Mouse (Mus musculus) liver, adult (tissue): ENCODE measurements around the gene Wfdc1.

Source experiments
- GATA4 ChIP-seq: IDR thresholded peaks from 2 replicates; pipeline ENCODE4 v1.6.1; 2014; ENCODE audit warnings: mild to moderate bottlenecking, low read length; ENCODE audit not compliant: insufficient replicate concordance

The Wfdc1 gene

GRCm38 (mm10) chr8:119666219-119666951 lies at the start of gene Wfdc1:
Gene Wfdc1, plus strand, starts transcription at chr8:119666365.
- no peak for TF ChIP-seq GATA4

GRCm38 (mm10) chr8:119616811-119617210 lies 49.4 kb upstream of the Wfdc1 start:
- no peak for TF ChIP-seq GATA4

- TF ChIP-seq GATA4: no peak
Observed at GRCm38 (mm10) chr8:119617586-119617985, 48.6 kb upstream of the Wfdc1 start.

- TF ChIP-seq GATA4: no peak
Observed at GRCm38 (mm10) chr8:119618887-119619286, 47.3 kb upstream of the Wfdc1 start.

- no peak for TF ChIP-seq GATA4
Observed at GRCm38 (mm10) chr8:119620116-119620840, 45.9 kb upstream of the Wfdc1 start.

- TF ChIP-seq GATA4: no peak
Observed at GRCm38 (mm10) chr8:119620848-119621465, 45.2 kb upstream of the Wfdc1 start.

GRCm38 (mm10) chr8:119622555-119622954 lies 43.6 kb upstream of the Wfdc1 start:
- TF ChIP-seq GATA4: no peak

GRCm38 (mm10) chr8:119623061-119623460 lies 43.1 kb upstream of the Wfdc1 start:
- TF ChIP-seq GATA4: no peak

GRCm38 (mm10) chr8:119623744-119624143 lies 42.4 kb upstream of the Wfdc1 start:
- no peak for TF ChIP-seq GATA4

- no peak for TF ChIP-seq GATA4
Observed at GRCm38 (mm10) chr8:119624916-119625315, 41.2 kb upstream of the Wfdc1 start.

GRCm38 (mm10) chr8:119625788-119626187 lies 40.4 kb upstream of the Wfdc1 start:
- no peak for TF ChIP-seq GATA4

GRCm38 (mm10) chr8:119627199-119627598 lies 39.0 kb upstream of the Wfdc1 start:
- no peak for TF ChIP-seq GATA4

GRCm38 (mm10) chr8:119627613-119628359 lies 38.4 kb upstream of the Wfdc1 start:
- TF ChIP-seq GATA4: no peak

GRCm38 (mm10) chr8:119630841-119631240 lies 35.3 kb upstream of the Wfdc1 start:
- no peak for TF ChIP-seq GATA4

GRCm38 (mm10) chr8:119632246-119632645 lies 33.9 kb upstream of the Wfdc1 start:
- TF ChIP-seq GATA4: no peak

GRCm38 (mm10) chr8:119632909-119633308 lies 33.3 kb upstream of the Wfdc1 start:
- TF ChIP-seq GATA4: no peak
